8 mouse cellular contexts compared by ENCODE assay signal in the genomic region with DNA sequence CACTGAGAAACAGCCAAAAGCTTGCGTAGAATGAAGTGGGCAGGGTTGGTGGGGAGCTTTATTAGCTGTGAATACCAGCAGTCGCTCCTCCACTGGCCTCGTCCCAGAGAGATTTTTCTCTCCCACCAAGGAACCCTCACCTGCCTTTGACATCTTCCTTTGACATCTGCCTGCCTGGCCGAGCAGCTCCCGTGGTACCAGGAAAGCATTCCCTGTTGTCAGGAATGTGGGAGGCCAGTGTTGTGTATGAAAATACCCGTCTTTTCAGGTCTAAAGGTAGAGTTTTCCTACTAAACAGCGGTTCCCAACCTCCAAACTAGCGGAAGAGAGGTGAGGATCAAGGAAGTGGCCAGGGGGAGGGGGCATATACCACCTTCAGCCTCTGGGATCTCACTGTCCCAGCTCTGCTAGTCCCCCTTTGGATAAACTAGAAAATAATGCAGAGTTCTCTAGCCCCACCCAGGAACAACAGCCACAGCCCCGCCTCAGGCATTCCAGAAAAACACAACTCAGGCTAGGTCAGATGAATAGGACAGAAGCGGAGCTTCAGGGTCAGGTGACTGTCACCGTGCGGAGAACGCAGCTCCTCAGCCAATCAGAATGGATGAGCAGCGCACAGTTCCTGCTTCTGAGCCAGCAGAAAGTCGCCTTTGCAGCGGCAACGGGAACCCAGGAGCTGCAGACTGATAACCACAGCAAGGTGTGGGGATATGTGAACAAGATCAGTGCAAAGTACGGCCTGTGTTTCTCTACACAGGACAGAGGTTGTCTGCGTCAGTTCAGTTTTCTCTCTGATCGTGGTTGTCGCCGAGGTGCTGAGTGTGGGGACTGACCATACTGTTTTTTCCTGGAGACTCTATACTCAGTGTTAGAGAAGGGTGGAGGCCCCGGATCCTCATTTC. TPM values are rescaled to one million over a fixed set of nuclear protein-coding genes. Genes with fewer than 3 reads are reported as not detected.
DNase-seq lines count a peak whose midpoint lies in the region; ATAC-seq and TF ChIP-seq lines count a peak whose summit lies in the region.

No protein-coding gene starts in this region.

- DNase-seq in MN1 (ENCODE audit: low spot score): peak; percentile 47
- DNase-seq in cerebellum, adult 8-10 months: peak; percentile 75
- peak; percentile 52 for DNase-seq in forelimb bud, embryonic 11.5 days (ENCODE audit: low read depth, low spot score)
- peak; percentile 73 for DNase-seq in heart, postnatal 4 days
- peak; percentile 68 to 77 for DNase-seq in layer of hippocampus, adult 2 months (ENCODE audit: low spot score in 2 of 2)
- DNase-seq in liver, postnatal 0 days: peak; percentile 77

- no peaks in the 10 kb centered on the region for H3K9me3 ChIP-seq in liver, postnatal 0 days (ENCODE audit: low read length)
- H3K9me3 ChIP-seq in neural tube, embryonic 13.5 days: no peaks in the 10 kb centered on the region

- H3K27ac ChIP-seq in layer of hippocampus, adult 2 months: peak overlapping the region; percentile 81
- peak overlapping the region; percentile 45 for H3K27ac ChIP-seq in liver, postnatal 0 days (ENCODE audit: low read depth)
- peak overlapping the region; percentile 71 for H3K27ac ChIP-seq in neural tube, embryonic 13.5 days (replicated peaks)
- H3K27ac ChIP-seq in testis, adult 2 months (ENCODE audit: control insufficient read depth, insufficient read depth, low read depth, low read length): peak overlapping the region; percentile 39; the same call in 1 of the 2 replicates

- no peak for TF ChIP-seq EP300 in liver, postnatal 0 days (IDR thresholded peaks at IDR 0.05; ENCODE audit: low read depth)

- WGBS in liver, postnatal 0 days (ENCODE audit: insufficient replicate concordance): 10% methylated on average over 23 of the region's 23 CpGs
- 9% methylated on average over 23 of the region's 23 CpGs for WGBS in neural tube, embryonic 13.5 days

- TF ChIP-seq POLR2A in testis, adult 2 months (IDR thresholded peaks at IDR 0.05; ENCODE audit: control insufficient read depth, low read depth, low read length): no peak

- H3K36me3 ChIP-seq in liver, postnatal 0 days (replicated peaks; ENCODE audit: insufficient read depth, low read length): no peaks in the 10 kb centered on the region
- H3K36me3 ChIP-seq in neural tube, embryonic 13.5 days: no peaks in the 10 kb centered on the region
- no peaks in the 10 kb centered on the region for H3K36me3 ChIP-seq in testis, adult 2 months (ENCODE audit: control insufficient read depth, insufficient read depth, low read length)

- peak overlapping the region; percentile 51 for H3K9ac ChIP-seq in liver, postnatal 0 days (replicated peaks)
- peak overlapping the region; percentile 72 for H3K9ac ChIP-seq in neural tube, embryonic 13.5 days

- H3K4me2 ChIP-seq in liver, postnatal 0 days (ENCODE audit: low read depth, low read length): peak overlapping the region; percentile 71
- peak overlapping the region; percentile 83 for H3K4me2 ChIP-seq in neural tube, embryonic 13.5 days

- H3K4me3 ChIP-seq in layer of hippocampus, adult 2 months: peak overlapping the region; percentile 67
- H3K4me3 ChIP-seq in liver, postnatal 0 days (ENCODE audit: low read depth, low read length): peak overlapping the region; percentile 33
- H3K4me3 ChIP-seq in neural tube, embryonic 13.5 days: peak overlapping the region; percentile 48
- H3K4me3 ChIP-seq in testis, adult 2 months (ENCODE audit: control insufficient read depth, low read depth, low read length): peak overlapping the region; percentile 68

- ATAC-seq in liver, postnatal 0 days: peak; percentile 98
- peak; percentile 96 for ATAC-seq in neural tube, embryonic 13.5 days (ENCODE audit: low read depth)

- peaks cover 7% of the 10 kb centered on the region; the same call in 1 of the 2 replicates for H3K4me1 ChIP-seq in liver, postnatal 0 days (ENCODE audit: insufficient read depth)
- H3K4me1 ChIP-seq in neural tube, embryonic 13.5 days (replicated peaks): peaks cover 8% of the 10 kb centered on the region
- H3K4me1 ChIP-seq in testis, adult 2 months (ENCODE audit: control insufficient read depth, insufficient read depth, low read length): peaks cover 10% of the 10 kb centered on the region

- no peaks in the 10 kb centered on the region for H3K27me3 ChIP-seq in liver, postnatal 0 days (ENCODE audit: insufficient read depth, low read length)
- no peaks in the 10 kb centered on the region for H3K27me3 ChIP-seq in neural tube, embryonic 13.5 days
- H3K27me3 ChIP-seq in testis, adult 2 months (ENCODE audit: control insufficient read depth, insufficient read depth, low read length): no peaks in the 10 kb centered on the region

- no peak for TF ChIP-seq CTCF in layer of hippocampus, adult 2 months (conservative IDR thresholded peaks at IDR 0.05)
- no peak for TF ChIP-seq CTCF in liver, postnatal 0 days (IDR thresholded peaks at IDR 0.05; ENCODE audit: low read depth)
- TF ChIP-seq CTCF in testis, adult 2 months (IDR thresholded peaks at IDR 0.05; ENCODE audit: control insufficient read depth, insufficient read depth, insufficient replicate concordance, low read depth, low read length): no peak

RNA-seq across cellular contexts. Expression of a gene that starts 20.0 kb away (rescaled TPM):
- 10 to 100 TPM; 12.6 to 13.7 TPM for total RNA-seq in heart, postnatal 4 days (2021)
- total RNA-seq in layer of hippocampus, adult 2 months (2021): 10 to 100 TPM; 19.5 to 21.8 TPM
- 3.7 and 4.4 TPM in 2 replicates for polyA plus RNA-seq in liver, postnatal 0 days (2015; fragmentation: Nextera tagmentation; extraction: Ambion mirVana)
- 14.9 and 17.3 TPM in 2 replicates for polyA plus RNA-seq in neural tube, embryonic 13.5 days (2015; fragmentation: Nextera tagmentation; extraction: Ambion mirVana)
- 1.8 and 2.1 TPM in 2 replicates for polyA plus RNA-seq in testis, adult 2 months (2012; rRNA removed)

RNA-seq across cellular contexts. Expression of a gene that starts 32.3 kb away (rescaled TPM):
- total RNA-seq in heart, postnatal 4 days (2021): 1 to 10 TPM; 8.1 to 8.8 TPM
- 10 to 100 TPM; 11.2 to 12.5 TPM for total RNA-seq in layer of hippocampus, adult 2 months (2021)
- 1.9 and 2.2 TPM in 2 replicates for polyA plus RNA-seq in liver, postnatal 0 days (2015; fragmentation: Nextera tagmentation; extraction: Ambion mirVana)
- polyA plus RNA-seq in neural tube, embryonic 13.5 days (2015; fragmentation: Nextera tagmentation; extraction: Ambion mirVana): 3.2 and 3.6 TPM in 2 replicates
- polyA plus RNA-seq in testis, adult 2 months (2012; rRNA removed): 9.0 and 10.0 TPM in 2 replicates

Comparison
In these comparisons a context has a peak if more than half of its experiments do, and no peak if none do; other contexts are left out.
1. Peak in every context shown above with its lines: DNase-seq, ATAC-seq, H3K4me3 ChIP-seq and H3K27ac ChIP-seq.